Mouse (Mus musculus): ENCODE measurements around the gene Prpsap1. TPM values are rescaled to one million over a fixed set of nuclear protein-coding genes. Genes with fewer than 3 reads are reported as not detected.

The Prpsap1 gene
- polyA plus RNA-seq, 1 experiment from 2014 or later, result 150 TPM

DNA sequence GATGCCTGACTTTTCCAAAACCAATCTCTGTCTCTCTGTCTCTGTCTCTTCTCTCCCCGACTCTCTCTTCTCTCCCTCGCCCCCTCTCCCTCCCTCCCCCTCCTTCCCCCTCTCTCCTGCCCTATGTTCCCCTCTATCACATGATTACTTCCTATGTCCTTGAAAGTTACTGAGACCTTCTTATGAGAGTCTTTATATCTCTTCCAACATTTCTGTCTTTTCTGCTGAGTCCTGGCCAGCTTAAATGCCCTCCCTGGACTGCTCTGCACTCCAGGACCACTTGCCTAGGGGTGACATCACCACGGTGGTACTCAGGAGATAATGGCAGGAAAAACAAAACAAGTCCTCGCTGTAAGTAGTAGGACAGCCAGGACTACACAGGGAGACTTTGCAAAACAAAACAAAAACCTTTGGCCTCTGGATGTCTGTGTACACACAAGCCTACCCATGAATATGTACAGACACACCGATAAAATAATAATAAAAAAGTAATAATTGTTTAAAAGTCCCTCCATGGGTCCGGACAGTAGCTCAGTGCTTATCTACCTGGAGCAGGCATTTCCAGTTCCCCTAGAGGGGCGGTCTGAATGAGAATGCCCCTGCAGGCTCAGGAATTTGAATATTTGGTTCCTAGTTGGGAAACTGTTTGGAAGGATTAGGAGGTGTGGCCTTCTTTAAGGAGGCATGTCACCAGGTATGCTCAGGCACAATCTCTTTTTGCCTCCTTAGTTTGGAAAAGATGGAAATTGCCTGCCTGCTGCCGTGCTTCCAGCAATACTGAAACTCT lies 69.2 kb downstream of the Prpsap1 start:
- Histone ChIP-seq H3K4me2 (ENCODE audit: low read length) (no peak overlapping the region), H3K27me3 (ENCODE audit: insufficient read depth, low read length) (no peaks in the 10 kb centered on the region), H3K27ac (no peak overlapping the region), H3K36me3 (ENCODE audit: insufficient read depth, low read length) (no peaks in the 10 kb centered on the region), H3K4me1 (replicated peaks; ENCODE audit: insufficient read depth, low read length) (peaks cover 9% of the 10 kb centered on the region; the same call in 1 of the 2 replicates), H3K9me3 (replicated peaks; ENCODE audit: low read length) (no peaks in the 10 kb centered on the region), H3K4me3 (replicated peaks; ENCODE audit: low read depth, low read length) (no peak overlapping the region), H3K9ac (ENCODE audit: low read depth, low read length) (no peak overlapping the region)
- ATAC-seq (replicated peaks; ENCODE audit: low FRiP score, low read depth) (no peak), DNase-seq (ENCODE audit: low spot score) (no peak)
- TF ChIP-seq CTCF (IDR thresholded peaks at IDR 0.05; ENCODE audit: low read depth), result no peak
- WGBS, result 55% methylated on average over 8 of the region's 8 CpGs

DNA sequence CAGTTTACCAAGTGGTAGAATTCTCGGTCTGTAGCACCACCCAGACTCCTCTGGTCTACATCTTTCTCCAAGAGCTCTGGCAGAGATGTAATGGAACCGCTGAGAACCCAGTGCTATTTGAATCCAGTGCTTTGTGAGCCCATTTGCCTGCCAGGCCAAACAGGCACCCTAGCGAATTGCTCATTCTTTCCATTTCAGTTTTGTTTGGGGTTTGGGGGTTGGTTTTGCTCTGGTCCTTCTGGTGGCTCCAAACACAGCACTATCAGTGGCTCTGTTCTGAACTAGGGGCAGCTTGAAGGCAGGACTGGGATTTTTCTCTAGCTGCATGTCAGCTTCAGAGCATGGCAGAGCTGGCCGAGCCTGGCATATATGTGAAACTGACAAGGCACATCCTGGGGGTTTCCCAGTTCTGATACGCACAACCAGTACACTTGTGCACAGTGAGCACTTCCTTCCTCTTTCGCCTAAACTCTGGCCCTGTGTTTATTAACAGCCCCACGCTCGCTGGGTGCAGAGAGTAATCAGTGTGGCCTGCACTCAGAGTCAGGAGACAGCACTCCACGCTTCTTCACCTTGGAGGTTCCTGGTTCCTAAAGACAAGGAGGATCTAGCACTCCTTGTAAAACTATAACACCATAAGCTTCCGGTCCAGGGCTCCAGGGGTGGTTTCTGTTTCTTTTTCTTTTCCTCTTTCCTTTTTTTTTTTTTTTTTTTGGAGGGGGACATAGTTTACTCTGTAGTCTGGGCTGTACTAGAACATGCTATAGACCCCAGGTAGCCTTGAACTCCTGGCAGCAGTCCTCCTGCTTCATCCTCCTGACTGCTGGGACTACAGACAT lies 70.0 kb downstream of the Prpsap1 start:
- DNase-seq (ENCODE audit: low spot score) (no peak), ATAC-seq (replicated peaks; ENCODE audit: low FRiP score, low read depth) (no peak)
- Histone ChIP-seq H3K4me2 (ENCODE audit: low read length) (no peak overlapping the region), H3K36me3 (ENCODE audit: insufficient read depth, low read length) (no peaks in the 10 kb centered on the region), H3K27ac (no peak overlapping the region), H3K4me3 (replicated peaks; ENCODE audit: low read depth, low read length) (no peak overlapping the region), H3K4me1 (replicated peaks; ENCODE audit: insufficient read depth, low read length) (peaks cover 5% of the 10 kb centered on the region; the same call in 1 of the 2 replicates), H3K9me3 (replicated peaks; ENCODE audit: low read length) (no peaks in the 10 kb centered on the region), H3K27me3 (ENCODE audit: insufficient read depth, low read length) (no peaks in the 10 kb centered on the region), H3K9ac (ENCODE audit: low read depth, low read length) (no peak overlapping the region)
- WGBS, result 74% methylated on average over 10 of the region's 10 CpGs
- TF ChIP-seq CTCF (IDR thresholded peaks at IDR 0.05; ENCODE audit: low read depth), result no peak

DNA sequence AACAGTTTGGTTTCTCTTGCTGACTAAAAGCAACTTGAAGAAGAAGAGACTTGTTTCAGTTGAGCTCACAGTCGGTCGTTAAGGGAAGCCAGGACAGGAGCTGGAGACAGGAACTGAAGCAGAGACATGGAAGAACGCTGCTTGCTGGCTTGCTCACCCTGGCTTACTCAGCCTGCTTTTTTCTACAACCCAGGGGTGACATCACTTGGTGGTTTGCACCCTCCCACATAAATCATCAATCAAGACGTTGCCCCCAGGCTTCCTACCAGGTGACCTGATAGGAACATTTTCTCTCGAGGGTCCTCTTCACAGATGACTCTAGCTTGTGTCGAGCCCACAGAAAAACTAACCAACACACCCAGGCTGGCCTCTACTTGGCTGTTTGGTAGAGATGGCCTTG lies 70.8 kb downstream of the Prpsap1 start:
- Histone ChIP-seq H3K27ac (no peak overlapping the region), H3K9me3 (replicated peaks; ENCODE audit: low read length) (no peaks in the 10 kb centered on the region), H3K4me3 (replicated peaks; ENCODE audit: low read depth, low read length) (no peak overlapping the region), H3K4me1 (replicated peaks; ENCODE audit: insufficient read depth, low read length) (peaks cover 8% of the 10 kb centered on the region; the same call in 1 of the 2 replicates), H3K9ac (ENCODE audit: low read depth, low read length) (no peak overlapping the region), H3K4me2 (ENCODE audit: low read length) (no peak overlapping the region), H3K27me3 (ENCODE audit: insufficient read depth, low read length) (no peaks in the 10 kb centered on the region), H3K36me3 (ENCODE audit: insufficient read depth, low read length) (no peaks in the 10 kb centered on the region)
- DNase-seq (ENCODE audit: low spot score), result no peak
- TF ChIP-seq CTCF (IDR thresholded peaks at IDR 0.05; ENCODE audit: low read depth), result no peak
- WGBS, result 74% methylated on average over 6 of the region's 6 CpGs
- ATAC-seq (replicated peaks; ENCODE audit: low FRiP score, low read depth), result no peak

DNA sequence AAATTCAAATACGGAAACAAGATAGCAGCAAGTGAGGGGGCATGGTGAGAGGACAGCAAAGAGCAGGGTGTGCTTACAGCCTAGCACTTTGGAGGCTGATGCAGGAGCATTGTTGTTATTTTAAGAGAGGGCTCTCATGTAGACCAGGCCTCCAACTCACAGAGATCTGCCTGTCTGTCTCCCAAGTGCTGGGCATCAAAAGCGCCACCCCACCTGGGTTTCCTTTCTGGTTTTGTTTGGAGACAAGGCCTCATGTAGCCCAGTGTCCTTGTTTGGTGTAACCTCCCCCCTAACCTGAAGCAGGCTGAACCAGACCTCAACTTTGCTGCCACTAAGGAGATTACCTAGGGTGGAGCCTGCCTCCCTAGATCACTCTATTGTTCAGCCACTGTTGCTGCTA lies 71.4 kb downstream of the Prpsap1 start:
- peaks cover 13% of the 10 kb centered on the region; the same call in 1 of the 2 replicates for H3K4me1 ChIP-seq (replicated peaks; ENCODE audit: insufficient read depth, low read length)
- H3K4me2 ChIP-seq (ENCODE audit: low read length), result no peak overlapping the region
- DNase-seq (ENCODE audit: low spot score), result no peak
- no peak overlapping the region for H3K27ac ChIP-seq
- no peak overlapping the region for H3K9ac ChIP-seq (ENCODE audit: low read depth, low read length)
- H3K36me3 ChIP-seq (ENCODE audit: insufficient read depth, low read length), result no peaks in the 10 kb centered on the region
- no peaks in the 10 kb centered on the region for H3K27me3 ChIP-seq (ENCODE audit: insufficient read depth, low read length)
- no peak for ATAC-seq (replicated peaks; ENCODE audit: low FRiP score, low read depth)
- no peak overlapping the region for H3K4me3 ChIP-seq (replicated peaks; ENCODE audit: low read depth, low read length)
- WGBS, result 92% methylated on average over 2 of the region's 2 CpGs
- no peak for TF ChIP-seq CTCF (IDR thresholded peaks at IDR 0.05; ENCODE audit: low read depth)
- H3K9me3 ChIP-seq (replicated peaks; ENCODE audit: low read length), result no peaks in the 10 kb centered on the region

DNA sequence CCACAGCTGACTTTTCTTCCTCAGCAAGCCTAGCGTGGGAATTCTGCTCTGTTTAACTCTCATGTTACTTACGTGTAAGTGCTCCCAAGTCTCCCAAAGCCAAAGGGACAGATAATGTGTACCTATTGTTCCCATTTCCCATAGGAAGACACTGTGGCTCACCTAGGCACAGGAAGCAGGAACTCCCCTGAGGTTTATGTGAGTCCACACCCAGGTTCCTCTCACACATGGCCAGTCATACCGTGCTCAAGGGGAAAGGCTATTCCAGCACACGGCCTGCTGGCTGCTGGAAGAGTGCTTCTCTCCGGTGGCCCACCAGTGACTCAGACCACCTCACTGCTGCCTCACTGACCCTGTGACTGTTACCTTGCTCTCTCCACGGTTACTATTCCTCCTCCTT lies 72.9 kb downstream of the Prpsap1 start:
- no peak for ATAC-seq (replicated peaks; ENCODE audit: low FRiP score, low read depth)

More for the DNA sequence above, 72.9 kb downstream of the Prpsap1 start:
- peaks cover 13% of the 10 kb centered on the region; the same call in 1 of the 2 replicates for H3K4me1 ChIP-seq (replicated peaks; ENCODE audit: insufficient read depth, low read length)
- no peak overlapping the region for H3K4me2 ChIP-seq (ENCODE audit: low read length)
- TF ChIP-seq CTCF (IDR thresholded peaks at IDR 0.05; ENCODE audit: low read depth), result no peak
- no peaks in the 10 kb centered on the region for H3K9me3 ChIP-seq (replicated peaks; ENCODE audit: low read length)
- H3K4me3 ChIP-seq (replicated peaks; ENCODE audit: low read depth, low read length), result no peak overlapping the region
- H3K9ac ChIP-seq (ENCODE audit: low read depth, low read length), result no peak overlapping the region
- no peaks in the 10 kb centered on the region for H3K27me3 ChIP-seq (ENCODE audit: insufficient read depth, low read length)
- 52% methylated on average over 6 of the region's 6 CpGs for WGBS
- H3K27ac ChIP-seq, result no peak overlapping the region
- DNase-seq (ENCODE audit: low spot score), result no peak
- no peaks in the 10 kb centered on the region for H3K36me3 ChIP-seq (ENCODE audit: insufficient read depth, low read length)

Other genes with a start within 250 kb of the Prpsap1 start
- 62.1 and 69.1 TPM in 2 replicates for gene Srp68, start 220.0 kb downstream of the Prpsap1 start, polyA plus RNA-seq (2015; fragmentation: Nextera tagmentation; extraction: Ambion mirVana)
- gene Galr2, start 213.3 kb downstream of the Prpsap1 start, polyA plus RNA-seq (2015; fragmentation: Nextera tagmentation; extraction: Ambion mirVana), result 0.13 and 0.18 TPM in 2 replicates
- 56.5 and 59.1 TPM in 2 replicates for gene Exoc7, start 187.0 kb downstream of the Prpsap1 start, polyA plus RNA-seq (2015; fragmentation: Nextera tagmentation; extraction: Ambion mirVana)
- gene Foxj1, start 158.8 kb downstream of the Prpsap1 start, polyA plus RNA-seq (2015; fragmentation: Nextera tagmentation; extraction: Ambion mirVana), result 2.5 TPM in 2 replicates
- gene Rnf157, start 81.2 kb downstream of the Prpsap1 start, polyA plus RNA-seq (2015; fragmentation: Nextera tagmentation; extraction: Ambion mirVana), result 7.4 and 8.1 TPM in 2 replicates
- gene Ubald2, start 60.1 kb downstream of the Prpsap1 start, polyA plus RNA-seq (2015; fragmentation: Nextera tagmentation; extraction: Ambion mirVana), result 53.5 and 53.6 TPM in 2 replicates
- 0.24 and 0.32 TPM in 2 replicates for gene Qrich2, start 28.0 kb downstream of the Prpsap1 start, polyA plus RNA-seq (2015; fragmentation: Nextera tagmentation; extraction: Ambion mirVana)
- gene Sphk1, start 36.7 kb upstream of the Prpsap1 start, polyA plus RNA-seq (2015; fragmentation: Nextera tagmentation; extraction: Ambion mirVana), result 8.0 and 9.0 TPM in 2 replicates
- gene Ube2o, start 87.2 kb upstream of the Prpsap1 start, polyA plus RNA-seq (2015; fragmentation: Nextera tagmentation; extraction: Ambion mirVana), result 8.6 and 8.9 TPM in 2 replicates
- gene Aanat, start 92.2 kb upstream of the Prpsap1 start, polyA plus RNA-seq (2015; fragmentation: Nextera tagmentation; extraction: Ambion mirVana), result not detected in 2 replicates
- gene Rhbdf2, start 132.8 kb upstream of the Prpsap1 start, polyA plus RNA-seq (2015; fragmentation: Nextera tagmentation; extraction: Ambion mirVana), result 8.8 and 9.0 TPM in 2 replicates
- gene Prcd, start 159.3 kb upstream of the Prpsap1 start, polyA plus RNA-seq (2015; fragmentation: Nextera tagmentation; extraction: Ambion mirVana), result 1.3 and 1.4 TPM in 2 replicates
- gene Cygb, start 160.1 kb upstream of the Prpsap1 start, polyA plus RNA-seq (2015; fragmentation: Nextera tagmentation; extraction: Ambion mirVana), result 35.2 and 37.5 TPM in 2 replicates